Mouse (Mus musculus) lung, adult 2 months (tissue): ENCODE measurements around the gene Acads.

Experiments
- CTCF ChIP-seq: fragments of 200-500 bp; IDR thresholded peaks from 2 replicates; pipeline ENCODE4 v1.5.1; 2011; ENCODE audit warnings: mild to moderate bottlenecking, low read length, control low read depth; ENCODE audit not compliant: insufficient read depth
- POLR2A ChIP-seq: fragments of 200-500 bp; IDR thresholded peaks from 2 replicates; pipeline ENCODE4 v1.6.1; 2011; ENCODE audit warnings: low read depth, mild to moderate bottlenecking, control low read depth, low read length, borderline replicate concordance; ENCODE audit errors: extremely low read depth

- TF ChIP-seq CTCF (no peak), POLR2A (no peak)
Observed at GRCm38 (mm10) chr5:115091776-115092175, 27.4 kb downstream of the Acads start.
